Mouse (Mus musculus) ES-E14 (cell line): ENCODE measurements around the gene Pla2g1b.

Source experiments
- CHD2 ChIP-seq: IDR thresholded peaks from 2 replicates; pipeline ENCODE4 v1.6.1; 2014; ENCODE audit warnings: mild to moderate bottlenecking, low read depth, low read length, inconsistent platforms
- HCFC1 ChIP-seq: IDR thresholded peaks from 2 replicates; pipeline ENCODE4 v1.6.1; 2012; ENCODE audit warnings: low read length, inconsistent platforms, borderline replicate concordance; ENCODE audit not compliant: insufficient read depth
- ZC3H11A ChIP-seq: IDR thresholded peaks from 2 replicates; pipeline ENCODE4 v1.6.1; 2012; ENCODE audit warnings: low read depth, mild to moderate bottlenecking, inconsistent platforms, low read length, borderline replicate concordance
- ZNF384 ChIP-seq: IDR thresholded peaks from 2 replicates; pipeline ENCODE4 v1.6.1; 2012; ENCODE audit warnings: low read depth, low read length, inconsistent platforms

GRCm38 (mm10) chr5:115483947-115484920 lies 18.2 kb downstream of the Pla2g1b start, which contains the start of gene Sirt4:
- TF ChIP-seq ZNF384: no peak
- TF ChIP-seq CHD2: peak; percentile 27; the same call in 1 of the 2 replicates
- TF ChIP-seq HCFC1: peak; percentile 98
- no peak for TF ChIP-seq ZC3H11A
